8 mouse cellular contexts compared by ENCODE assay signal in the genomic region with DNA sequence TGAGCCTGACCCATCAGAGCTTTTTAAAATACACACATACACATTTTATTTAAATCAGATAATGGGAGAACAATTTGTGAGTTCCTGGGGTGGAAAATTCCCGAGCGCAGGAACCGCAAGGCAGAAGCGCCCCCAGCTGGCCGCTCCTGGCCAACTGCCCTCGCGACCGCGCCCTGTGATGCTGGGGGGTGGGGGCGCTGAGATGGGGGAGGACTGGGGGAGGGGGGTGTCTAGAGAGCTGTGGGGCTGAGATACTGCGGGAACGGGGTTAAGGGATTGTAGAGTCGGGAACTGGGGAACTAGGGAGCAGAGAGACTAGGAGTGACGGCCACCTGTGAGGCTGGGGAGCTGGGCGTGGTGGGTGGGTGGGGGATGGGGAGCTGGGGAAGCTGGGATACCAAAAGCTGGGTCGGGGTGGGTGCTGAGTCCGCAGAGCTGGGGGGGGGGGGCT. TPM values are rescaled to one million over a fixed set of nuclear protein-coding genes. Genes with fewer than 3 reads are reported as not detected.
A peak's percentile ranks its signal among the peaks of the same experiment; 100 is the strongest.
DNase-seq lines count a peak whose midpoint lies in the region; ATAC-seq and TF ChIP-seq lines count a peak whose summit lies in the region.

No protein-coding gene starts in this region.

- DNase-seq in adrenal gland, adult (ENCODE audit: inconsistent age in 2 of 2, low spot score in 1 of 2), result peak; percentile 58 to 83
- no peak for DNase-seq in adrenal gland, adult 8-10 months
- peak; percentile 59 for DNase-seq in embryo, embryonic 10 days (ENCODE audit: low spot score)
- DNase-seq in gastrocnemius, postnatal 4 days (ENCODE audit: low spot score in 2 of 2), result peak; percentile 68 to 78
- DNase-seq in limb, embryonic 11.5 days (ENCODE audit: low spot score), result peak; percentile 72
- peak; percentile 56 for DNase-seq in testis, postnatal 14 days (ENCODE audit: low spot score)

- no peaks in the 10 kb centered on the region for H3K9me3 ChIP-seq in intestine, postnatal 0 days (ENCODE audit: control insufficient read depth)
- no peaks in the 10 kb centered on the region for H3K9me3 ChIP-seq in limb, embryonic 11.5 days (ENCODE audit: control insufficient read depth, low read length)
- H3K9me3 ChIP-seq in midbrain, embryonic 15.5 days, result no peaks in the 10 kb centered on the region

- no peaks in the 10 kb centered on the region for H3K4me1 ChIP-seq in intestine, postnatal 0 days (replicated peaks; ENCODE audit: control insufficient read depth, insufficient read depth, low read length)
- H3K4me1 ChIP-seq in limb, embryonic 11.5 days (ENCODE audit: control insufficient read depth, insufficient read depth, low read length), result peaks cover 9% of the 10 kb centered on the region; the same call in 1 of the 2 replicates
- H3K4me1 ChIP-seq in midbrain, embryonic 15.5 days, result peaks cover 18% of the 10 kb centered on the region

- ATAC-seq in intestine, postnatal 0 days, result peak; percentile 11; the same call in 1 of the 2 replicates
- ATAC-seq in limb, embryonic 11.5 days (ENCODE audit: insufficient number of reproducible peaks, low FRiP score, low TSS enrichment, low read depth), result peak; percentile 49; the same call in 1 of the 2 replicates
- peak; percentile 74 for ATAC-seq in midbrain, embryonic 15.5 days (replicated peaks)

- H3K4me3 ChIP-seq in intestine, postnatal 0 days (ENCODE audit: low read depth, low read length), result peak overlapping the region; percentile 22
- peak overlapping the region; percentile 35 for H3K4me3 ChIP-seq in limb, embryonic 11.5 days (ENCODE audit: low read depth, low read length)
- peak overlapping the region; percentile 40 for H3K4me3 ChIP-seq in midbrain, embryonic 15.5 days

- WGBS in intestine, postnatal 0 days, result 1% methylated on average over 17 of the region's 17 CpGs
- 1% methylated on average over 16 of the region's 17 CpGs for WGBS in limb, embryonic 11.5 days
- under 1% methylated on average over 17 of the region's 17 CpGs for WGBS in midbrain, embryonic 15.5 days

- 0 out of 2 replicates have a peak overlapping the region, but pooled peaks have one; percentile 10 for H3K27ac ChIP-seq in intestine, postnatal 0 days (ENCODE audit: low read depth, low read length)
- no peak overlapping the region for H3K27ac ChIP-seq in limb, embryonic 11.5 days (replicated peaks; ENCODE audit: low read depth, low read length)
- no peak overlapping the region for H3K27ac ChIP-seq in midbrain, embryonic 15.5 days

- peak overlapping the region; percentile 62 for H3K4me2 ChIP-seq in intestine, postnatal 0 days (replicated peaks; ENCODE audit: low read depth)
- peak overlapping the region; percentile 66 for H3K4me2 ChIP-seq in limb, embryonic 11.5 days (ENCODE audit: low read depth, severe bottlenecking)
- H3K4me2 ChIP-seq in midbrain, embryonic 15.5 days, result peak overlapping the region; percentile 71

- no peaks in the 10 kb centered on the region for H3K27me3 ChIP-seq in intestine, postnatal 0 days (replicated peaks; ENCODE audit: control insufficient read depth, insufficient read depth, low read length)
- no peaks in the 10 kb centered on the region for H3K27me3 ChIP-seq in limb, embryonic 11.5 days (ENCODE audit: control insufficient read depth, insufficient read depth, low read length)
- H3K27me3 ChIP-seq in midbrain, embryonic 15.5 days (replicated peaks), result no peaks in the 10 kb centered on the region

- 0 out of 2 replicates have a peak overlapping the region, but pooled peaks have one; percentile 13 for H3K9ac ChIP-seq in intestine, postnatal 0 days (ENCODE audit: low read depth, low read length)
- peak overlapping the region; percentile 23; the same call in 1 of the 2 replicates for H3K9ac ChIP-seq in limb, embryonic 11.5 days (ENCODE audit: low read length)
- peak overlapping the region; percentile 26; the same call in 1 of the 2 replicates for H3K9ac ChIP-seq in midbrain, embryonic 15.5 days

- TF ChIP-seq CTCF in intestine, postnatal 0 days (IDR thresholded peaks at IDR 0.05; ENCODE audit: low read depth), result peak; percentile 69

- H3K36me3 ChIP-seq in intestine, postnatal 0 days (ENCODE audit: control insufficient read depth, insufficient read depth), result no peaks in the 10 kb centered on the region
- no peaks in the 10 kb centered on the region for H3K36me3 ChIP-seq in limb, embryonic 11.5 days (ENCODE audit: control insufficient read depth, insufficient read depth, low read length)
- no peaks in the 10 kb centered on the region for H3K36me3 ChIP-seq in midbrain, embryonic 15.5 days (replicated peaks)

RNA-seq across cellular contexts. Expression of gene Grap, which starts 33.2 kb away (rescaled TPM):
- total RNA-seq in adrenal gland, adult 8-10 months (2022), result 10 to 100 TPM in 3 of 4 experiments, 1 to 10 TPM in 1; 9.4 to 12.4 (median 11.9) TPM
- total RNA-seq in gastrocnemius, postnatal 4 days (2021), result 1 to 10 TPM; 7.0 to 7.8 TPM
- 3.7 and 3.9 TPM in 2 replicates for polyA plus RNA-seq in intestine, postnatal 0 days (2015; fragmentation: Nextera tagmentation; extraction: Ambion mirVana)
- 4.1 and 5.2 TPM in 2 replicates for polyA plus RNA-seq in limb, embryonic 11.5 days (2014; fragmentation: Nextera tagmentation; extraction: Ambion mirVana)
- polyA plus RNA-seq in midbrain, embryonic 15.5 days (2015; fragmentation: Nextera tagmentation; extraction: Ambion mirVana), result 11.7 and 12.7 TPM in 2 replicates

RNA-seq across cellular contexts. Expression of gene Epn2, which starts 40.3 kb away (rescaled TPM):
- 10 to 100 TPM; 27.6 to 47.1 (median 35.7) TPM for total RNA-seq in adrenal gland, adult 8-10 months (2022)
- total RNA-seq in gastrocnemius, postnatal 4 days (2021), result 10 to 100 TPM; 26.9 to 30.4 TPM
- 13.5 and 14.4 TPM in 2 replicates for polyA plus RNA-seq in intestine, postnatal 0 days (2015; fragmentation: Nextera tagmentation; extraction: Ambion mirVana)
- 23.7 and 24.7 TPM in 2 replicates for polyA plus RNA-seq in limb, embryonic 11.5 days (2014; fragmentation: Nextera tagmentation; extraction: Ambion mirVana)
- polyA plus RNA-seq in midbrain, embryonic 15.5 days (2015; fragmentation: Nextera tagmentation; extraction: Ambion mirVana), result 76.2 and 78.3 TPM in 2 replicates

Comparison
In these comparisons a context has a peak if more than half of its experiments do, and no peak if none do; other contexts are left out.
1. ATAC-seq: peak in every context shown above with its lines; median percentile 74 in midbrain, embryonic 15.5 days; 49 in limb, embryonic 11.5 days; 11 in intestine, postnatal 0 days.